Mouse (Mus musculus) heart, adult 2 months (tissue): ENCODE results near the gene Kmt2c. TPM values are rescaled to one million over a fixed set of nuclear protein-coding genes. Genes with fewer than 3 reads are reported as not detected.
A peak's percentile ranks its signal among the peaks of the same experiment; 100 is the strongest.
"Not testable (repeated sequence)": the region's sequence is repeated elsewhere in the genome, so short reads cannot be mapped to it uniquely, and the experiment has no call there.

ENCODE experiments used
- DNase-seq, 2 experiments: peaks; one replicate each; pipeline ENCODE4 v3.0.0; 2021
- H3K27ac ChIP-seq: fragments of 200-600 bp; 2 replicates; pipeline ENCODE4 v1.8.1; 2022
- H3K27me3 ChIP-seq: fragments of 200-500 bp; 2 replicates; pipeline ENCODE4 v1.6.1; 2012; ENCODE audit warnings: mild to moderate bottlenecking, low read length, inconsistent platforms, mixed read lengths; ENCODE audit not compliant: control insufficient read depth, insufficient read depth
- H3K36me3 ChIP-seq: fragments of 200-500 bp; 2 replicates; pipeline ENCODE4 v1.6.1; 2012; ENCODE audit warnings: low read length, inconsistent platforms; ENCODE audit not compliant: control insufficient read depth, insufficient read depth
- H3K4me1 ChIP-seq: fragments of 200-500 bp; 2 replicates; pipeline ENCODE4 v1.6.1; 2011; ENCODE audit warnings: low read length; ENCODE audit not compliant: control insufficient read depth, insufficient read depth
- H3K4me3 ChIP-seq: fragments of 200-600 bp; 2 replicates; pipeline ENCODE4 v1.8.1; 2022
- H3K79me2 ChIP-seq: fragments of 200-500 bp; replicated peaks from 2 replicates; pipeline ENCODE4 v1.6.1; 2012; ENCODE audit warnings: mild to moderate bottlenecking, inconsistent platforms, low read length, moderate library complexity, mixed read lengths; ENCODE audit not compliant: control insufficient read depth, insufficient read depth
- H3K9ac ChIP-seq: fragments of 200-500 bp; 2 replicates; pipeline ENCODE4 v1.6.1; 2012; ENCODE audit warnings: low read depth, mild to moderate bottlenecking, control low read depth, inconsistent platforms, low read length, mixed read lengths
- CTCF ChIP-seq: fragments of 200-600 bp; IDR thresholded peaks from 2 replicates; pipeline ENCODE4 v1.8.1; 2022; ENCODE audit warnings: antibody characterized with exemption, mild to moderate bottlenecking, moderate library complexity
- EP300 ChIP-seq: fragments of 200-500 bp; IDR thresholded peaks from 2 replicates; pipeline ENCODE4 v1.6.1; 2011; ENCODE audit warnings: low read depth, low read length, control low read depth; ENCODE audit not compliant: insufficient read depth
- POLR2A ChIP-seq: fragments of 200-500 bp; IDR thresholded peaks from 2 replicates; pipeline ENCODE4 v1.6.1; 2011; ENCODE audit warnings: mild to moderate bottlenecking, low read depth, low read length, control low read depth; ENCODE audit not compliant: insufficient read depth
- WGBS: fragments of 180-500 bp; shearing (Covaris S2); methylation state at CpG from one replicate; pipeline ENCODE4 v1.1.7; 2018; 5-methylcytosine and 5-hydroxymethylcytosine counted together
- intact Hi-C: fragments of 180-260 bp; cut with DNase I; formaldehyde crosslinking; loops from one replicate; pipeline ENCODE4 v1.15.1; 2025
- polyA plus RNA-seq: library from polyadenylated mRNA; depleted of rRNA; stranded (reverse); fragments of >200 nt; gene quantifications from 2 replicates; pipeline ENCODE4 v1.2.3, GENCODE M21; 2012; rRNA removed
- total RNA-seq, 2 experiments: library from RNA; stranded (reverse); gene quantifications; 2 replicates each; pipeline ENCODE4 v1.2.3; 2021

The Kmt2c gene
- total and polyA plus RNA-seq, 3 experiments = 11.6 to 44.0 (median 43.0) TPM

- no peak overlapping the region for H3K4me3 ChIP-seq
- no peaks in the 10 kb centered on the region for H3K27me3 ChIP-seq
- TF ChIP-seq POLR2A = no peak
- TF ChIP-seq EP300 = no peak
- TF ChIP-seq CTCF = no peak
- H3K9ac ChIP-seq = no peak overlapping the region
- no peak overlapping the region for H3K27ac ChIP-seq
- intact Hi-C loops = no loop called here
- H3K4me1 ChIP-seq = no peaks in the 10 kb centered on the region
- H3K36me3 ChIP-seq = no peaks in the 10 kb centered on the region
- no peak for DNase-seq
- H3K79me2 ChIP-seq = no peaks in the 10 kb centered on the region
- 87% methylated on average over 6 of the region's 6 CpGs for WGBS
Measured at GRCm38 (mm10) chr5:25243101-25243500, 255.5 kb downstream of the Kmt2c start.

GRCm38 (mm10) chr5:25224377-25224776 lies 274.2 kb downstream of the Kmt2c start:
- H3K9ac ChIP-seq, H3K4me3 ChIP-seq, H3K27ac ChIP-seq, H3K4me1 ChIP-seq, H3K36me3 ChIP-seq, DNase-seq, H3K27me3 ChIP-seq, intact Hi-C loops, H3K79me2 ChIP-seq: not testable (repeated sequence)
- WGBS = 95% methylated on average over 1 of the region's 1 CpGs

GRCm38 (mm10) chr5:25222752-25223702 lies 275.6 kb downstream of the Kmt2c start, which contains the start of gene E130116L18Rik:
Gene E130116L18Rik (minus strand): TSS chr5:25223153.
- DNase-seq = peak; percentile 91 to 94
- intact Hi-C loops = no loop called here
- 2% methylated on average over 72 of the region's 72 CpGs for WGBS

More at GRCm38 (mm10) chr5:25222752-25223702, 275.6 kb downstream of the Kmt2c start, which contains the start of gene E130116L18Rik:
- peak within 1 kb of the TSS; percentile 72 for H3K27ac ChIP-seq
- H3K4me3 ChIP-seq = peak within 1 kb of the TSS; percentile 51
- H3K36me3 ChIP-seq = peaks cover 5% of the 10 kb centered on the region
- H3K27me3 ChIP-seq = no peaks in the 10 kb centered on the region
- peaks cover 3% of the 10 kb centered on the region for H3K79me2 ChIP-seq
- peak within 1 kb of the TSS; percentile 87 for H3K9ac ChIP-seq
- H3K4me1 ChIP-seq = no peaks in the 10 kb centered on the region
- TF ChIP-seq CTCF = no peak
- no peak for TF ChIP-seq EP300
- TF ChIP-seq POLR2A = no peak

Other genes with a start within 250 kb of the Kmt2c start
- gene Cct8l1, start 17.3 kb upstream of the Kmt2c start, total RNA-seq = under 1 TPM in 1 of 2 experiments, not detected in 1; 0.18 TPM
- 0.06 and 0.18 TPM in 2 replicates for gene Cct8l1, start 17.3 kb upstream of the Kmt2c start, polyA plus RNA-seq
- gene Xrcc2, start 207.0 kb upstream of the Kmt2c start, total RNA-seq = 1 to 10 TPM; 4.8 to 7.3 TPM
- gene Xrcc2, start 207.0 kb upstream of the Kmt2c start, polyA plus RNA-seq = 3.0 and 6.6 TPM in 2 replicates